In genomic region chr16:18877386-18878090, GRCm38 (mm10) we compare ENCODE assay signal across 8 mouse cellular contexts. TPM values are rescaled to one million over a fixed set of nuclear protein-coding genes. Genes with fewer than 3 reads are reported as not detected.
DNase-seq lines count a peak whose midpoint lies in the region; ATAC-seq and TF ChIP-seq lines count a peak whose summit lies in the region.

No protein-coding gene starts in this region.

- peak; percentile 38 for ATAC-seq in limb, embryonic 12.5 days (ENCODE audit: insufficient number of reproducible peaks, insufficient read depth, low FRiP score, low TSS enrichment, low read depth)
- peak; percentile 55 for ATAC-seq in midbrain, embryonic 13.5 days

- H3K27me3 ChIP-seq in spleen, adult 2 months (ENCODE audit: control insufficient read depth, insufficient read depth, low read length): no peaks in the 10 kb centered on the region
- no peaks in the 10 kb centered on the region for H3K27me3 ChIP-seq in limb, embryonic 12.5 days
- H3K27me3 ChIP-seq in midbrain, embryonic 13.5 days: no peaks in the 10 kb centered on the region

- H3K27ac ChIP-seq in spleen, adult 2 months (ENCODE audit: insufficient read depth, low read length): peak overlapping the region; percentile 98
- H3K27ac ChIP-seq in limb, embryonic 12.5 days: peak overlapping the region; percentile 97
- peak overlapping the region; percentile 96 for H3K27ac ChIP-seq in midbrain, embryonic 13.5 days

- peak overlapping the region; percentile 87 for H3K9ac ChIP-seq in limb, embryonic 12.5 days (replicated peaks)
- H3K9ac ChIP-seq in midbrain, embryonic 13.5 days (replicated peaks): peak overlapping the region; percentile 94

- under 1% methylated on average over 39 of the region's 43 CpGs for WGBS in spleen, adult 2 months
- WGBS in limb, embryonic 12.5 days: under 1% methylated on average over 36 of the region's 43 CpGs
- under 1% methylated on average over 42 of the region's 43 CpGs for WGBS in midbrain, embryonic 13.5 days

- H3K4me3 ChIP-seq in spleen, adult 2 months (ENCODE audit: extremely low read depth, insufficient read depth, insufficient read length): peak overlapping the region; percentile 100
- H3K4me3 ChIP-seq in limb, embryonic 12.5 days (replicated peaks): peak overlapping the region; percentile 89
- peak overlapping the region; percentile 97 for H3K4me3 ChIP-seq in midbrain, embryonic 13.5 days (replicated peaks)

- no peak for TF ChIP-seq POLR2A in spleen, adult 2 months (IDR thresholded peaks at IDR 0.05; ENCODE audit: low read depth, low read length)

- H3K4me2 ChIP-seq in limb, embryonic 12.5 days: peak overlapping the region; percentile 78
- peak overlapping the region; percentile 73 for H3K4me2 ChIP-seq in midbrain, embryonic 13.5 days (replicated peaks)

- no peaks in the 10 kb centered on the region for H3K9me3 ChIP-seq in limb, embryonic 12.5 days
- no peaks in the 10 kb centered on the region for H3K9me3 ChIP-seq in midbrain, embryonic 13.5 days

- peaks cover 10% of the 10 kb centered on the region for H3K36me3 ChIP-seq in spleen, adult 2 months (ENCODE audit: control insufficient read depth, insufficient read depth, low read length)
- H3K36me3 ChIP-seq in limb, embryonic 12.5 days: peaks cover 53% of the 10 kb centered on the region
- H3K36me3 ChIP-seq in midbrain, embryonic 13.5 days: peaks cover 24% of the 10 kb centered on the region

- peak; percentile 34 to 45 for DNase-seq in spleen, adult 2 months (ENCODE audit: low read depth in 1 of 2, low spot score in 2 of 2)
- DNase-seq in spleen, adult 12 weeks (ENCODE audit: low spot score): no peak
- peak; percentile 78 for DNase-seq in embryo, embryonic 9.5 days (ENCODE audit: extremely low spot score)
- peak; percentile 16 for DNase-seq in gonadal fat pad, adult 2 months (ENCODE audit: low read depth)
- peak; percentile 63 for DNase-seq in kidney, adult 11 months
- DNase-seq in spleen, postnatal 10 days (ENCODE audit: low spot score in 2 of 2): peak; percentile 65 to 69

- TF ChIP-seq CTCF in spleen, adult 2 months (IDR thresholded peaks at IDR 0.05; ENCODE audit: extremely low read depth, insufficient read depth, insufficient read length, insufficient replicate concordance): no peak

- peaks cover 3% of the 10 kb centered on the region; the same call in 1 of the 2 replicates for H3K4me1 ChIP-seq in spleen, adult 2 months (ENCODE audit: control insufficient read depth, insufficient read depth, insufficient read length)
- peaks cover 16% of the 10 kb centered on the region; the same call in 1 of the 2 replicates for H3K4me1 ChIP-seq in limb, embryonic 12.5 days (replicated peaks)
- H3K4me1 ChIP-seq in midbrain, embryonic 13.5 days (replicated peaks): peaks cover 40% of the 10 kb centered on the region

RNA-seq across cellular contexts. Expression of gene Hira, which starts 0.7 kb away (rescaled TPM):
- polyA plus RNA-seq in spleen, adult 2 months (2012; rRNA removed): 50.0 and 53.0 TPM in 2 replicates
- polyA plus RNA-seq in gonadal fat pad, adult 2 months (2012; rRNA removed): 40.3 and 46.6 TPM in 2 replicates
- 24.0 and 24.6 TPM in 2 replicates for polyA plus RNA-seq in limb, embryonic 12.5 days (2016; fragmentation: Nextera tagmentation; extraction: Ambion mirVana)
- 23.6 and 23.8 TPM in 2 replicates for polyA plus RNA-seq in midbrain, embryonic 13.5 days (2015; fragmentation: Nextera tagmentation; extraction: Ambion mirVana)

RNA-seq across cellular contexts. Expression of gene Mrpl40, which starts 0.9 kb away (rescaled TPM):
- polyA plus RNA-seq in spleen, adult 2 months (2012; rRNA removed): 6.1 and 8.1 TPM in 2 replicates
- polyA plus RNA-seq in gonadal fat pad, adult 2 months (2012; rRNA removed): 14.3 and 14.4 TPM in 2 replicates
- polyA plus RNA-seq in limb, embryonic 12.5 days (2016; fragmentation: Nextera tagmentation; extraction: Ambion mirVana): 105 and 106 TPM in 2 replicates
- 70.2 and 74.3 TPM in 2 replicates for polyA plus RNA-seq in midbrain, embryonic 13.5 days (2015; fragmentation: Nextera tagmentation; extraction: Ambion mirVana)

RNA-seq across cellular contexts. Expression of gene Gm28539, which starts 41.2 kb away (rescaled TPM):
- 1.9 TPM in 1 of 2 replicates, not detected in the other for polyA plus RNA-seq in spleen, adult 2 months (2012; rRNA removed)
- polyA plus RNA-seq in gonadal fat pad, adult 2 months (2012; rRNA removed): 3.8 TPM in 1 of 2 replicates, not detected in the other
- not detected in 2 replicates for polyA plus RNA-seq in limb, embryonic 12.5 days (2016; fragmentation: Nextera tagmentation; extraction: Ambion mirVana)
- polyA plus RNA-seq in midbrain, embryonic 13.5 days (2015; fragmentation: Nextera tagmentation; extraction: Ambion mirVana): 0.23 TPM in 1 of 2 replicates, not detected in the other

RNA-seq across cellular contexts. Expression of gene 2510002D24Rik, which starts 41.2 kb away (rescaled TPM):
- 44.9 and 55.5 TPM in 2 replicates for polyA plus RNA-seq in spleen, adult 2 months (2012; rRNA removed)
- polyA plus RNA-seq in gonadal fat pad, adult 2 months (2012; rRNA removed): 54.1 and 57.3 TPM in 2 replicates
- 37.3 and 38.9 TPM in 2 replicates for polyA plus RNA-seq in limb, embryonic 12.5 days (2016; fragmentation: Nextera tagmentation; extraction: Ambion mirVana)
- 35.5 and 38.4 TPM in 2 replicates for polyA plus RNA-seq in midbrain, embryonic 13.5 days (2015; fragmentation: Nextera tagmentation; extraction: Ambion mirVana)
